Mouse (Mus musculus) olfactory bulb, adult 2 months (tissue): ENCODE measurements at regions not wholly inside any gene's neighbourhood (a gene's known extent, or its start where the extent isn't known, plus 50 kb on each side); places are given as distances from the start of the nearest gene placed in this dataset.

ENCODE experiments used
- CTCF ChIP-seq: fragments of 200-500 bp; IDR thresholded peaks from 2 replicates; pipeline ENCODE4 v1.5.1; 2012; ENCODE audit warnings: low read depth, mild to moderate bottlenecking, low read length, moderate library complexity; ENCODE audit not compliant: insufficient read depth
- POLR2A ChIP-seq: fragments of 200-500 bp; IDR thresholded peaks from 2 replicates; pipeline ENCODE4 v1.6.1; 2012; ENCODE audit warnings: mild to moderate bottlenecking, low read depth, low read length, moderate library complexity; ENCODE audit not compliant: insufficient read depth

DNA sequence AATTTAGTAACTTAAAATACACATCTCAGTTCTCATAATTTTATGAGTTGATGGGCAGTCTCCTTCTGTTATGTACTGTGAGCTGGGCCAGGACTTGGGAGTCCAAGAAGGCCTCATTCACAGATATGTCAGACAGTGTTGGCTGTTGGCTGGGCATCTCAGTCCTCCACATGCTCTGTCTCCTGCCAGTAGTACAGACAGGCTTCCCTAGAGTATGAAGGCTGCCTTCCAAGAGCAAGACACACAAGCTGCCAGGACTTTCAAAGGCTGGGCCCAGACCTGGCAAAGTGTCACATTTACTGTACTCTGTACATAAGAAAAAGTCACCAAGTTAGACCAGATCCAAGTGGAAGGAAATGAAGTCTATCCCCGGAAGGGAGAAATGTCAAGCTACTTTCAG, 1042.3 kb upstream of the Klhl29 start:
- TF ChIP-seq POLR2A (no peak), CTCF (no peak)
